8 mouse cellular contexts compared by ENCODE assay signal in genomic region chr3:83080567-83081055, GRCm38 (mm10). TPM values are rescaled to one million over a fixed set of nuclear protein-coding genes. Genes with fewer than 3 reads are reported as not detected.
DNase-seq lines count a peak whose midpoint lies in the region; ATAC-seq lines count a peak whose summit lies in the region.

No protein-coding gene starts in this region.

- no peak overlapping the region for H3K27ac ChIP-seq in embryonic facial prominence, embryonic 10.5 days (replicated peaks)
- H3K27ac ChIP-seq in limb, embryonic 13.5 days = no peak overlapping the region
- H3K27ac ChIP-seq in midbrain, embryonic 13.5 days = no peak overlapping the region

- 7% methylated on average over 11 of the region's 11 CpGs for WGBS in embryonic facial prominence, embryonic 10.5 days
- 3% methylated on average over 11 of the region's 11 CpGs for WGBS in limb, embryonic 13.5 days
- 8% methylated on average over 11 of the region's 11 CpGs for WGBS in midbrain, embryonic 13.5 days

- peak; percentile 58 for DNase-seq in CD4-positive helper T cell, adult 2 months (ENCODE audit: low read depth, low spot score)
- DNase-seq in adrenal gland, adult 2 months = peak; percentile 45
- DNase-seq in embryonic facial prominence, embryonic 10.5 days (ENCODE audit: low spot score) = peak; percentile 70
- DNase-seq in heart, adult 9 months (ENCODE audit: low spot score in 2 of 2) = peak; percentile 9 to 33
- DNase-seq in kidney, adult 8-10 months = peak; percentile 28 to 67
- DNase-seq in spleen, adult 12 weeks (ENCODE audit: low spot score) = peak; percentile 7

- H3K4me3 ChIP-seq in embryonic facial prominence, embryonic 10.5 days = peak overlapping the region; percentile 48
- peak overlapping the region; percentile 33 for H3K4me3 ChIP-seq in limb, embryonic 13.5 days
- peak overlapping the region; percentile 12; the same call in 1 of the 2 replicates for H3K4me3 ChIP-seq in midbrain, embryonic 13.5 days (replicated peaks)

- H3K27me3 ChIP-seq in embryonic facial prominence, embryonic 10.5 days (replicated peaks; ENCODE audit: low read depth, poor library complexity, severe bottlenecking) = no peaks in the 10 kb centered on the region
- H3K27me3 ChIP-seq in limb, embryonic 13.5 days = no peaks in the 10 kb centered on the region
- H3K27me3 ChIP-seq in midbrain, embryonic 13.5 days = no peaks in the 10 kb centered on the region

- H3K4me2 ChIP-seq in limb, embryonic 13.5 days (replicated peaks) = peak overlapping the region; percentile 64
- peak overlapping the region; percentile 49 for H3K4me2 ChIP-seq in midbrain, embryonic 13.5 days (replicated peaks)

- no peaks in the 10 kb centered on the region for H3K36me3 ChIP-seq in embryonic facial prominence, embryonic 10.5 days (replicated peaks)
- no peaks in the 10 kb centered on the region for H3K36me3 ChIP-seq in limb, embryonic 13.5 days
- no peaks in the 10 kb centered on the region for H3K36me3 ChIP-seq in midbrain, embryonic 13.5 days

- peak overlapping the region; percentile 51; the same call in 1 of the 2 replicates for H3K9ac ChIP-seq in limb, embryonic 13.5 days
- no peak overlapping the region for H3K9ac ChIP-seq in midbrain, embryonic 13.5 days (replicated peaks)

- peaks cover 14% of the 10 kb centered on the region for H3K4me1 ChIP-seq in embryonic facial prominence, embryonic 10.5 days
- H3K4me1 ChIP-seq in limb, embryonic 13.5 days = peaks cover 8% of the 10 kb centered on the region
- H3K4me1 ChIP-seq in midbrain, embryonic 13.5 days (replicated peaks) = peaks cover 10% of the 10 kb centered on the region

- ATAC-seq in limb, embryonic 13.5 days (ENCODE audit: low FRiP score, low read depth) = peak; percentile 64
- peak; percentile 64 for ATAC-seq in midbrain, embryonic 13.5 days

- H3K9me3 ChIP-seq in embryonic facial prominence, embryonic 10.5 days = no peaks in the 10 kb centered on the region
- H3K9me3 ChIP-seq in limb, embryonic 13.5 days = no peaks in the 10 kb centered on the region
- H3K9me3 ChIP-seq in midbrain, embryonic 13.5 days = no peaks in the 10 kb centered on the region

RNA-seq across cellular contexts. Expression of gene Plrg1, which starts 25.3 kb away (rescaled TPM):
- 10 to 100 TPM; 49.0 to 50.2 TPM for total RNA-seq in adrenal gland, adult 2 months (2021)
- 12.4 and 16.0 TPM in 2 replicates for polyA plus RNA-seq in adrenal gland, adult 2 months (2012; rRNA removed)
- polyA plus RNA-seq in embryonic facial prominence, embryonic 10.5 days (2016; fragmentation: Nextera tagmentation; extraction: Ambion mirVana) = 133 and 139 TPM in 2 replicates
- 115 TPM in 2 replicates for polyA plus RNA-seq in limb, embryonic 13.5 days (2015; fragmentation: Nextera tagmentation; extraction: Ambion mirVana)
- 115 and 119 TPM in 2 replicates for polyA plus RNA-seq in midbrain, embryonic 13.5 days (2015; fragmentation: Nextera tagmentation; extraction: Ambion mirVana)

RNA-seq across cellular contexts. Expression of gene Fgb, which starts 30.9 kb away (rescaled TPM):
- total RNA-seq in adrenal gland, adult 2 months (2021) = 1 to 10 TPM in 1 of 2 experiments, under 1 TPM in 1; 0.28 to 5.6 TPM
- polyA plus RNA-seq in adrenal gland, adult 2 months (2012; rRNA removed) = 0.11 TPM in 1 of 2 replicates, not detected in the other
- not detected in 2 replicates for polyA plus RNA-seq in embryonic facial prominence, embryonic 10.5 days (2016; fragmentation: Nextera tagmentation; extraction: Ambion mirVana)
- polyA plus RNA-seq in limb, embryonic 13.5 days (2015; fragmentation: Nextera tagmentation; extraction: Ambion mirVana) = 0.78 TPM in 1 of 2 replicates, not detected in the other
- polyA plus RNA-seq in midbrain, embryonic 13.5 days (2015; fragmentation: Nextera tagmentation; extraction: Ambion mirVana) = 0.11 TPM in 1 of 2 replicates, not detected in the other

RNA-seq across cellular contexts. Expression of gene Dchs2, which starts 47.1 kb away (rescaled TPM):
- under 1 TPM; 0.37 to 0.66 TPM for total RNA-seq in adrenal gland, adult 2 months (2021)
- 0.03 and 0.06 TPM in 2 replicates for polyA plus RNA-seq in adrenal gland, adult 2 months (2012; rRNA removed)
- polyA plus RNA-seq in embryonic facial prominence, embryonic 10.5 days (2016; fragmentation: Nextera tagmentation; extraction: Ambion mirVana) = 0.04 and 0.11 TPM in 2 replicates
- polyA plus RNA-seq in limb, embryonic 13.5 days (2015; fragmentation: Nextera tagmentation; extraction: Ambion mirVana) = 0.72 and 0.84 TPM in 2 replicates
- polyA plus RNA-seq in midbrain, embryonic 13.5 days (2015; fragmentation: Nextera tagmentation; extraction: Ambion mirVana) = 0.38 and 0.49 TPM in 2 replicates

RNA-seq across cellular contexts. Expression of gene Fga, which starts 54.7 kb away (rescaled TPM):
- 10 to 100 TPM in 1 of 2 experiments, under 1 TPM in 1; 0.66 to 13.3 TPM for total RNA-seq in adrenal gland, adult 2 months (2021)
- polyA plus RNA-seq in adrenal gland, adult 2 months (2012; rRNA removed) = 0.12 TPM in 1 of 2 replicates, not detected in the other
- not detected in 2 replicates for polyA plus RNA-seq in embryonic facial prominence, embryonic 10.5 days (2016; fragmentation: Nextera tagmentation; extraction: Ambion mirVana)
- 0.09 and 1.0 TPM in 2 replicates for polyA plus RNA-seq in limb, embryonic 13.5 days (2015; fragmentation: Nextera tagmentation; extraction: Ambion mirVana)
- 0.09 TPM in 1 of 2 replicates, not detected in the other for polyA plus RNA-seq in midbrain, embryonic 13.5 days (2015; fragmentation: Nextera tagmentation; extraction: Ambion mirVana)

Comparison
In these comparisons a context has a peak if more than half of its experiments do, and no peak if none do; other contexts are left out.
1. DNase-seq: peak in every context shown above with its lines; median percentile 70 in embryonic facial prominence, embryonic 10.5 days; 58 in CD4-positive helper T cell, adult 2 months; 48 in kidney, adult 8-10 months; 45 in adrenal gland, adult 2 months; 21 in heart, adult 9 months; 7 in spleen, adult 12 weeks.